Mouse (Mus musculus) midbrain, embryonic 15.5 days (tissue): ENCODE measurements around the gene Ccpg1. TPM values are rescaled to one million over a fixed set of nuclear protein-coding genes. Genes with fewer than 3 reads are reported as not detected.
A peak's percentile ranks its signal among the peaks of the same experiment; 100 is the strongest.

Source experiments
- ATAC-seq: fragments of 200-750 bp; cut with Nextera tagmentation; replicated peaks from 2 replicates; pipeline ENCODE4 v1.8.0; 2017; ENCODE audit warnings: moderate TSS enrichment
- H3K27ac ChIP-seq: fragments of 300-500 bp; sonication (generic); 2 replicates; pipeline ENCODE4 v1.5.1; 2015; ENCODE audit warnings: mild to moderate bottlenecking, inconsistent platforms
- H3K27me3 ChIP-seq: fragments of 300-500 bp; sonication (generic); replicated peaks from 2 replicates; pipeline ENCODE4 v1.6.1; 2015; ENCODE audit warnings: inconsistent platforms
- H3K36me3 ChIP-seq: fragments of 300-500 bp; sonication (generic); replicated peaks from 2 replicates; pipeline ENCODE4 v1.6.1; 2015; ENCODE audit warnings: inconsistent platforms
- H3K4me1 ChIP-seq: fragments of 300-500 bp; sonication (generic); 2 replicates; pipeline ENCODE4 v1.6.1; 2015; ENCODE audit warnings: inconsistent platforms
- H3K4me2 ChIP-seq: fragments of 300-500 bp; sonication (generic); 2 replicates; pipeline ENCODE4 v1.6.1; 2015; ENCODE audit warnings: inconsistent platforms, mild to moderate bottlenecking, moderate library complexity
- H3K4me3 ChIP-seq: fragments of 300-500 bp; sonication (generic); 2 replicates; pipeline ENCODE4 v1.5.1; 2015; ENCODE audit warnings: mild to moderate bottlenecking, inconsistent platforms
- H3K9ac ChIP-seq: fragments of 300-500 bp; sonication (generic); 2 replicates; pipeline ENCODE4 v1.6.1; 2015; ENCODE audit warnings: mild to moderate bottlenecking, inconsistent platforms
- H3K9me3 ChIP-seq: fragments of 300-500 bp; sonication (generic); 2 replicates; pipeline ENCODE4 v1.6.1; 2016; ENCODE audit warnings: inconsistent platforms
- WGBS: fragments of 180-500 bp; shearing (Covaris S2); methylation state at CpG from one replicate; pipeline ENCODE4 v1.1.7; 2015; ENCODE audit warnings: mixed read lengths; 5-methylcytosine and 5-hydroxymethylcytosine counted together
- polyA plus RNA-seq: library from polyadenylated mRNA; unstranded; fragments of >200 nt; fragmentation: Nextera tagmentation; extraction: Ambion mirVana; gene quantifications from 2 replicates; pipeline ENCODE4 v1.2.1, GENCODE M21; 2015

Gene Ccpg1
- polyA plus RNA-seq, 1 experiment from 2014 or later: 46.2 TPM

- WGBS: 36% methylated on average over 11 of the region's 11 CpGs
- no peak; the same call in 1 of the 2 replicates for ATAC-seq
- Histone ChIP-seq H3K36me3 (no peaks in the 10 kb centered on the region), H3K4me2 (no peak overlapping the region), H3K9ac (peak overlapping the region; percentile 7; the same call in 1 of the 2 replicates), H3K27ac (no peak overlapping the region), H3K4me1 (no peaks in the 10 kb centered on the region), H3K27me3 (no peaks in the 10 kb centered on the region), H3K9me3 (no peaks in the 10 kb centered on the region), H3K4me3 (no peak overlapping the region)
Observed at GRCm38 (mm10) chr9:72968349-72969061, 16.7 kb upstream of the Ccpg1 start.

DNA sequence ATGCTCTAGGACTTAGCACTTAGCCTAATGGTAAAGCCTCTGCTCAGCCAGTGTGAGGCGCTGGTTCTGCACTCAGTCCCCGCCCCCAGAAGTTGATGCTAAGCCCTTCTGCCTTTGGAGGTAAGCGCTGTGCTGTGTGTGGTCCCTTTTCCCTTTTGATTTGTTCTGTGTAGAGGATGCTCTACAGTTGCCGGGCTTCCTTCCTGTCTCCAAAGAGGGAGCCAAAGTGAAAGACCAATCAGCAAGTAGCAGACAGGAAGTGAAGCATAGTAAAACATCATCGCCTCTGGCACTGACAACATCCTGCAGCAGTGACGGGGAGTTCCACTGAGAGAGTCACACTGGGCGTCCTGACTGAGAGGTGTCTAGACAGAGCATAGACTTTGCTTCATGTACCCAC is 15.4 kb upstream of the Ccpg1 start:
- Histone ChIP-seq H3K9me3 (no peaks in the 10 kb centered on the region), H3K27me3 (no peaks in the 10 kb centered on the region), H3K27ac (no peak overlapping the region), H3K4me1 (no peaks in the 10 kb centered on the region), H3K36me3 (no peaks in the 10 kb centered on the region), H3K4me2 (no peak overlapping the region), H3K4me3 (no peak overlapping the region), H3K9ac (no peak overlapping the region)
- 78% methylated on average over 7 of the region's 7 CpGs for WGBS
- ATAC-seq: no peak

- H3K27me3 ChIP-seq: no peaks in the 10 kb centered on the region
- H3K27ac ChIP-seq: no peak overlapping the region
- ATAC-seq: no peak
- H3K9ac ChIP-seq: no peak overlapping the region
- no peak overlapping the region for H3K4me2 ChIP-seq
- no peak overlapping the region for H3K4me3 ChIP-seq
- no peaks in the 10 kb centered on the region for H3K36me3 ChIP-seq
- no peaks in the 10 kb centered on the region for H3K4me1 ChIP-seq
- 92% methylated on average over 5 of the region's 5 CpGs for WGBS
- H3K9me3 ChIP-seq: no peaks in the 10 kb centered on the region
Observed at GRCm38 (mm10) chr9:72972435-72972834, 12.8 kb upstream of the Ccpg1 start.

DNA sequence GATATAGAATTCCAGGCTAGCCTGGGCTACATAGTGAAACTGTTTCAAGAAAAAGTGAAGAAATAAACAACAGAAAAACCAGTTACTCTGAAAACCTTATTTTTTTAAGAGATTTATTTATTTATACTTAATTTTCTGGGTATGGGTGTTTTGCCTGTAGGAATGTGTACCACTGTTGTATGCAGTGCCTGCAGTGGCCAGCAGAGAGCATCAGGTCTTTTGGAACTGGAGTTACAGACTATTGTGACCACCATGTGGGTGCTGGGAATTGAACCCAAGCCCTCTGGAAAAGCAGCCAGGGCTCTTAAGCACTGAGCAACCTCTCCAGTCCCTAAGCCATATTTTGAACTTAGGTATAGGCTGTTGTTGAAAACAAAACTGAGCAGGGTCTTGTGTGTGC is 12.2 kb upstream of the Ccpg1 start:
- Histone ChIP-seq H3K36me3 (no peaks in the 10 kb centered on the region), H3K27me3 (no peaks in the 10 kb centered on the region), H3K27ac (no peak overlapping the region), H3K4me1 (no peaks in the 10 kb centered on the region), H3K4me2 (no peak overlapping the region), H3K9me3 (no peaks in the 10 kb centered on the region), H3K4me3 (no peak overlapping the region), H3K9ac (no peak overlapping the region)
- ATAC-seq: no peak

DNA sequence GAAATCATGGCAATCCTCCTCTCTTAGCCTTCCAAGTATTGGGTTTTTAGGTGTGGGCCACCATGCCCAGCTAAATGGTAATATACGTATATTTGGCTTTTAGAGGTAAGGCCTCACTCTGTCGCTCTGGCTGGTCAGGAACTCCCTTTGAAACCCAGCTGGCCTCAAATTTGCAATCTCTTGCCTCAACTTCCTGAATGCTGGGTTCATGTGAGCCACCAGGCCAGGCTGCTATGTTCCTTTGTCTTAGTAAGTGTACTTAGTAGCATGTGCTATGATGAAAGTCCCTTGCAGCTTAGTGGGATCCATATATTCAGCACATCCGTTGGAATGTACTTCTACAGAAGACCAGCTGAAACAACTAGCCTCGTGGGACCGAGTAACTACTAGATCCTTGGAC is 10.5 kb upstream of the Ccpg1 start:
- Histone ChIP-seq H3K4me3 (no peak overlapping the region), H3K27ac (no peak overlapping the region), H3K36me3 (no peaks in the 10 kb centered on the region), H3K9me3 (no peaks in the 10 kb centered on the region), H3K9ac (no peak overlapping the region), H3K4me2 (no peak overlapping the region), H3K27me3 (no peaks in the 10 kb centered on the region), H3K4me1 (no peaks in the 10 kb centered on the region)
- WGBS: 90% methylated on average over 5 of the region's 5 CpGs
- no peak for ATAC-seq

- Histone ChIP-seq H3K9me3 (no peaks in the 10 kb centered on the region), H3K4me3 (no peak overlapping the region), H3K27me3 (no peaks in the 10 kb centered on the region), H3K4me2 (no peak overlapping the region), H3K36me3 (no peaks in the 10 kb centered on the region), H3K27ac (no peak overlapping the region), H3K9ac (no peak overlapping the region), H3K4me1 (no peaks in the 10 kb centered on the region)
- no peak for ATAC-seq
- 94% methylated on average over 1 of the region's 1 CpGs for WGBS
Observed at GRCm38 (mm10) chr9:72975242-72975641, 10.0 kb upstream of the Ccpg1 start.

- 72% methylated on average over 2 of the region's 2 CpGs for WGBS
Observed at GRCm38 (mm10) chr9:72983066-72983465, 2.2 kb upstream of the Ccpg1 start.

GRCm38 (mm10) chr9:72987703-72988102 is 2.5 kb downstream of the Ccpg1 start:
- no peak for ATAC-seq
- Histone ChIP-seq H3K4me1 (peaks cover 17% of the 10 kb centered on the region), H3K4me3 (no peak overlapping the region), H3K27me3 (no peaks in the 10 kb centered on the region), H3K36me3 (no peaks in the 10 kb centered on the region), H3K4me2 (no peak overlapping the region), H3K9me3 (no peaks in the 10 kb centered on the region), H3K27ac (no peak overlapping the region), H3K9ac (no peak overlapping the region)
- 51% methylated on average over 3 of the region's 3 CpGs for WGBS

More at GRCm38 (mm10) chr9:72983066-72983465, 2.2 kb upstream of the Ccpg1 start:
- no peak overlapping the region for H3K27ac ChIP-seq
- H3K36me3 ChIP-seq: no peaks in the 10 kb centered on the region
- H3K4me3 ChIP-seq: no peak overlapping the region
- no peak overlapping the region for H3K4me2 ChIP-seq
- H3K9ac ChIP-seq: no peak overlapping the region
- H3K4me1 ChIP-seq: peaks cover 17% of the 10 kb centered on the region
- H3K27me3 ChIP-seq: no peaks in the 10 kb centered on the region
- no peak for ATAC-seq
- H3K9me3 ChIP-seq: no peaks in the 10 kb centered on the region

GRCm38 (mm10) chr9:72988706-72989105 is 3.5 kb downstream of the Ccpg1 start:
- Histone ChIP-seq H3K36me3 (no peaks in the 10 kb centered on the region), H3K9me3 (no peaks in the 10 kb centered on the region), H3K27me3 (no peaks in the 10 kb centered on the region), H3K27ac (no peak overlapping the region), H3K4me1 (peaks cover 17% of the 10 kb centered on the region), H3K4me2 (no peak overlapping the region), H3K9ac (no peak overlapping the region), H3K4me3 (no peak overlapping the region)
- ATAC-seq: no peak
- WGBS: 88% methylated on average over 5 of the region's 5 CpGs

- no peak for ATAC-seq
- H3K4me2 ChIP-seq: no peak overlapping the region
- WGBS: 95% methylated on average over 2 of the region's 2 CpGs
- H3K4me1 ChIP-seq: peaks cover 5% of the 10 kb centered on the region
- no peaks in the 10 kb centered on the region for H3K27me3 ChIP-seq
- H3K27ac ChIP-seq: no peak overlapping the region
- no peak overlapping the region for H3K4me3 ChIP-seq
- H3K9me3 ChIP-seq: no peaks in the 10 kb centered on the region
- H3K36me3 ChIP-seq: no peaks in the 10 kb centered on the region
- H3K9ac ChIP-seq: no peak overlapping the region
Observed at GRCm38 (mm10) chr9:72991420-72991819, 6.2 kb downstream of the Ccpg1 start.

- no peak overlapping the region for H3K4me2 ChIP-seq
- H3K9me3 ChIP-seq: no peaks in the 10 kb centered on the region
- H3K9ac ChIP-seq: no peak overlapping the region
- no peaks in the 10 kb centered on the region for H3K27me3 ChIP-seq
- H3K4me1 ChIP-seq: no peaks in the 10 kb centered on the region
- no peak for ATAC-seq
- no peak overlapping the region for H3K4me3 ChIP-seq
- no peaks in the 10 kb centered on the region for H3K36me3 ChIP-seq
- no peak overlapping the region for H3K27ac ChIP-seq
- WGBS: 90% methylated on average over 5 of the region's 5 CpGs
Observed at GRCm38 (mm10) chr9:72992576-72992975, 7.3 kb downstream of the Ccpg1 start.

- H3K9me3 ChIP-seq: no peaks in the 10 kb centered on the region
- H3K27ac ChIP-seq: no peak overlapping the region
- ATAC-seq: no peak
- no peak overlapping the region for H3K4me3 ChIP-seq
- H3K36me3 ChIP-seq: peaks cover 14% of the 10 kb centered on the region; the same call in 1 of the 2 replicates
- no peak overlapping the region for H3K9ac ChIP-seq
- no peaks in the 10 kb centered on the region for H3K4me1 ChIP-seq
- no peak overlapping the region for H3K4me2 ChIP-seq
- H3K27me3 ChIP-seq: no peaks in the 10 kb centered on the region
Observed at GRCm38 (mm10) chr9:72996167-72996566, 10.9 kb downstream of the Ccpg1 start.

- Histone ChIP-seq H3K9ac (no peak overlapping the region), H3K27me3 (no peaks in the 10 kb centered on the region), H3K27ac (no peak overlapping the region), H3K4me3 (no peak overlapping the region), H3K4me1 (no peaks in the 10 kb centered on the region), H3K4me2 (no peak overlapping the region), H3K9me3 (no peaks in the 10 kb centered on the region), H3K36me3 (peaks cover 19% of the 10 kb centered on the region; the same call in 1 of the 2 replicates)
- WGBS: 62% methylated on average over 7 of the region's 7 CpGs
- ATAC-seq: no peak
Observed at GRCm38 (mm10) chr9:72996806-72997205, 11.6 kb downstream of the Ccpg1 start.
